Mouse (Mus musculus) heart, adult 2 months (tissue): Measurements from ENCODE around the gene Tnni2. TPM values are rescaled to one million over a fixed set of nuclear protein-coding genes. Genes with fewer than 3 reads are reported as not detected.

ENCODE experiments used
- DNase-seq, 2 experiments: peaks; one replicate each; pipeline ENCODE4 v3.0.0; 2021
- H3K27ac ChIP-seq: fragments of 200-600 bp; 2 replicates; pipeline ENCODE4 v1.8.1; 2022
- H3K27me3 ChIP-seq: fragments of 200-500 bp; 2 replicates; pipeline ENCODE4 v1.6.1; 2012; ENCODE audit warnings: mild to moderate bottlenecking, low read length, inconsistent platforms, mixed read lengths; ENCODE audit not compliant: control insufficient read depth, insufficient read depth
- H3K36me3 ChIP-seq: fragments of 200-500 bp; 2 replicates; pipeline ENCODE4 v1.6.1; 2012; ENCODE audit warnings: low read length, inconsistent platforms; ENCODE audit not compliant: control insufficient read depth, insufficient read depth
- H3K4me1 ChIP-seq: fragments of 200-500 bp; 2 replicates; pipeline ENCODE4 v1.6.1; 2011; ENCODE audit warnings: low read length; ENCODE audit not compliant: control insufficient read depth, insufficient read depth
- H3K4me3 ChIP-seq: fragments of 200-600 bp; 2 replicates; pipeline ENCODE4 v1.8.1; 2022
- H3K79me2 ChIP-seq: fragments of 200-500 bp; replicated peaks from 2 replicates; pipeline ENCODE4 v1.6.1; 2012; ENCODE audit warnings: mild to moderate bottlenecking, inconsistent platforms, low read length, moderate library complexity, mixed read lengths; ENCODE audit not compliant: control insufficient read depth, insufficient read depth
- H3K9ac ChIP-seq: fragments of 200-500 bp; 2 replicates; pipeline ENCODE4 v1.6.1; 2012; ENCODE audit warnings: low read depth, mild to moderate bottlenecking, control low read depth, inconsistent platforms, low read length, mixed read lengths
- CTCF ChIP-seq: fragments of 200-600 bp; IDR thresholded peaks from 2 replicates; pipeline ENCODE4 v1.8.1; 2022; ENCODE audit warnings: antibody characterized with exemption, mild to moderate bottlenecking, moderate library complexity
- EP300 ChIP-seq: fragments of 200-500 bp; IDR thresholded peaks from 2 replicates; pipeline ENCODE4 v1.6.1; 2011; ENCODE audit warnings: low read depth, low read length, control low read depth; ENCODE audit not compliant: insufficient read depth
- POLR2A ChIP-seq: fragments of 200-500 bp; IDR thresholded peaks from 2 replicates; pipeline ENCODE4 v1.6.1; 2011; ENCODE audit warnings: mild to moderate bottlenecking, low read depth, low read length, control low read depth; ENCODE audit not compliant: insufficient read depth
- WGBS: fragments of 180-500 bp; shearing (Covaris S2); methylation state at CpG from one replicate; pipeline ENCODE4 v1.1.7; 2018; 5-methylcytosine and 5-hydroxymethylcytosine counted together
- intact Hi-C: fragments of 180-260 bp; cut with DNase I; formaldehyde crosslinking; loops from one replicate; pipeline ENCODE4 v1.15.1; 2025
- polyA plus RNA-seq: library from polyadenylated mRNA; depleted of rRNA; stranded (reverse); fragments of >200 nt; gene quantifications from 2 replicates; pipeline ENCODE4 v1.2.3, GENCODE M21; 2012
- total RNA-seq, 2 experiments: library from RNA; stranded (reverse); gene quantifications; 2 replicates each; pipeline ENCODE4 v1.2.3; 2021

Tnni2 gene
- total and polyA plus RNA-seq, 3 experiments = 2.7 to 7.5 (median 3.0) TPM

DNA sequence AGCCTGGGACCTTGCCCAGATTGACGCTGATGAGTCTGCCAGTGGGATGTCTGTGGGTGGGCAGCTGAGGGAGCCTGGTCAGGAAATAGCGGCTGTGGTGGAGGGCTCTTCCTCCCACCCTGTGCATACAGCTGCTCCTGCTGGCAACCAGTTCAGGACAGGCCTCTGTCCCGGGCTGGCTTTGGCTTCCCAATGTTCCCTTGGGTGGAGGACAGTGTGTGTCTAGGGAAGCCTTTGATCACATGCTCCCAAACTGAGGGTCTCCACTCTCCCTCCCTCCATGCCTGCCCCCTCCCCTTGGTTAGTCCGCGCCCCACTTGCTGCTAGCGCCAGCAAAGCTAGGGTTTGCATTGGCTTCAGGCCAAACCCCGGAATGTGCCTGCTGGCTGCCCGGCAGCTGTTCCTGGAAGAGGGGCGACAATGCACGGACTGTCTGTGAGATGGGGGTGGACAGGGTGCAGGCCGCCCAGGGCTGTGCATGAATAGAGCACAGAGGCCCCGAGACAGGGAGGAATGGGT lies 11.4 kb upstream of the Tnni2 start:
- Histone ChIP-seq H3K27ac (no peak overlapping the region), H3K79me2 (no peaks in the 10 kb centered on the region), H3K36me3 (no peaks in the 10 kb centered on the region), H3K9ac (no peak overlapping the region), H3K4me1 (peaks cover under 1% of the 10 kb centered on the region; the same call in 1 of the 2 replicates), H3K27me3 (no peaks in the 10 kb centered on the region), H3K4me3 (no peak overlapping the region)
- no peak for DNase-seq
- WGBS = 33% methylated on average over 12 of the region's 12 CpGs
- intact Hi-C loops = loop anchor here (5.0 kb wide), 1 partner anchor 247 kb away; no protein-coding TSS in a partner anchor
- TF ChIP-seq EP300 (no peak), CTCF (no peak), POLR2A (no peak)

DNA sequence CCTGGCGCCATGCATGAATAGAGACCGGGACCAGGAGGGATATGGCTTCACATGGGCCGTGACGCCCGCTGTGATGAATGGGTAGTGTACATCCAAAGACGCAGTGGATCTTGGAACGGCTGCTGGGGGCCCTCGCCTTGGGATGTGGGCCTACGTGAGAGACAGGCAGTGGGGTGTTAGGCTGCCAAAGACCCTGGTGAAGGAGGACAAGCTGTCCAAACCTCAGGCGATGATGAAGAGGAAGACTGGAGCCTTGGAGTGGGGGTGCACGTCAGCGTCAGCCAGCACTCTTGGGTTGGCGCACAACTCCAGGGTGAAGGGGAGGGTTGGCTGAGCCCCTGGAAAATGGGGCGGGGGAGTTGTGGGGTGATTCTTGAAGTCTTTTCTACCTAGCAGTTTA lies 10.5 kb upstream of the Tnni2 start:
- Histone ChIP-seq H3K36me3 (no peaks in the 10 kb centered on the region), H3K9ac (no peak overlapping the region), H3K4me1 (peaks cover 3% of the 10 kb centered on the region), H3K79me2 (no peaks in the 10 kb centered on the region), H3K27me3 (no peaks in the 10 kb centered on the region), H3K27ac (no peak overlapping the region), H3K4me3 (no peak overlapping the region)
- intact Hi-C loops = loop anchor here (5.0 kb wide), 1 partner anchor 246 kb away; no protein-coding TSS in a partner anchor
- no peak for DNase-seq
- TF ChIP-seq POLR2A = no peak
- no peak for TF ChIP-seq CTCF
- TF ChIP-seq EP300 = no peak
- 97% methylated on average over 14 of the region's 14 CpGs for WGBS

DNA sequence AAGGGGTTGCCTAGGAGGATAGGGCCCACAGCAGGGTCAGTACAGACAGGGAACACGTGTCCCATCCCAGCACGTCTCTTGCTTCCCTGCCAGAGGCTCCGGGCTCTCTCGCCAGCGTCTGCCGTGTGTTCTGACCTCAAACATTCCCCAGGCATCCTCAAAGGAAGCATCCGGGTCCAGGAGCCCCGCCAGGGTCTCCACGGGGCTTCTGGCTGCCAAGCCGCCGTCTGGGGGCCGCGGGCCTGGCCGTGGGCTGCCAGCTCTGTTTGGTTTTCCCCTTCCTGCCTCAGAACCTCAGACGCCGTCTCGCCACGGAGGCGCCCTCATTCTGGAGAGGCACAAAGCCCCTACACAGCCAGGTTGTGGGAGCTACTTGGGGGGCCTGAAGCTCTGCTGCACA lies 8.0 kb upstream of the Tnni2 start:
- H3K4me1 ChIP-seq = peaks cover 3% of the 10 kb centered on the region
- H3K36me3 ChIP-seq = no peaks in the 10 kb centered on the region
- no peak overlapping the region for H3K4me3 ChIP-seq
- H3K27me3 ChIP-seq = no peaks in the 10 kb centered on the region
- H3K79me2 ChIP-seq = no peaks in the 10 kb centered on the region
- 27% methylated on average over 19 of the region's 19 CpGs for WGBS
- H3K9ac ChIP-seq = no peak overlapping the region
- H3K27ac ChIP-seq = no peak overlapping the region
- TF ChIP-seq EP300 (no peak), CTCF (no peak), POLR2A (no peak)
- no peak for DNase-seq
- intact Hi-C loops = loop anchor here (5.0 kb wide), 1 partner anchor 244 kb away; no protein-coding TSS in a partner anchor

DNA sequence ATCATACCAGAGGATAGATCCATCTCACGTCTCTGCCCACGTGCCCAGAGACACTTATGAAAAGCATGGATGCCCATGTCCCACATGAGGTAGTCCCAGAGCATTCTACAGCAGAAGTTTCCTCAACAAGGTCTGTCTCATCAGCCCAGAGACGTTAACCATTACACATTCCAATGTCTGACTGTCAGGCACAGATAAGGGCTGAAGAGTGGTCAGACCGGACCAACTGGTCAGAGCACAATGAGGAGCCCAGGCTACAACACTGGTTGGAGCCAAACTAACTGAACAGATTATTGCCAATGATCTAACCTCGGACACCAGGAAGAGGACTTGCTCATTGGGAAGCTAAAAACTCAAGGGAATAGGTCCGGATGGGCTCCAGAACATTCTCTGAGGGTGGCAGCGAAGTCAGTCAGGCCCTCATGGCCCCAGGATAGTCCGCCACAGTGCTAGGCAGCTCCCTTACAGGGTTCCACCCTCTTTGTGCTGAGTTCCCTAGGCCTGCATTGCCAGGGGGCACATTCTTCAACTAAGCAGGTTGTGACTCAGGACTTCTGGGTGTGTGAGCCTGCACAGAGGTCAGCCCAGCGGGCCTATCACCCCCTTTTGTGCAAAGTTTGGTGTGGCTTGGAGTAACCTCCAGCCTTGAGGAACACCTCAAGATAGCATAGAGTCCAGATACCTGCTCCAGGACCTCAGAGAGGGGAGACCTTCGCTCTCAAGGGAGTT lies 7.3 kb upstream of the Tnni2 start, which contains the start of gene Syt8:
Syt8 (plus strand) TSS at position 714 of the 729 bp plus-strand sequence.
- intact Hi-C loops = loop anchor here (5.0 kb wide), 1 partner anchor 243 kb away; no protein-coding TSS in a partner anchor
- no peak for DNase-seq
- no peak for TF ChIP-seq EP300
- no peak for TF ChIP-seq POLR2A
- no peak for TF ChIP-seq CTCF
- 83% methylated on average over 10 of the region's 10 CpGs for WGBS
- Histone ChIP-seq H3K27ac (no peak within 1 kb of the TSS), H3K4me1 (peaks cover 3% of the 10 kb centered on the region), H3K79me2 (no peaks in the 10 kb centered on the region), H3K36me3 (no peaks in the 10 kb centered on the region), H3K27me3 (no peaks in the 10 kb centered on the region), H3K9ac (no peak within 1 kb of the TSS), H3K4me3 (no peak within 1 kb of the TSS)

DNA sequence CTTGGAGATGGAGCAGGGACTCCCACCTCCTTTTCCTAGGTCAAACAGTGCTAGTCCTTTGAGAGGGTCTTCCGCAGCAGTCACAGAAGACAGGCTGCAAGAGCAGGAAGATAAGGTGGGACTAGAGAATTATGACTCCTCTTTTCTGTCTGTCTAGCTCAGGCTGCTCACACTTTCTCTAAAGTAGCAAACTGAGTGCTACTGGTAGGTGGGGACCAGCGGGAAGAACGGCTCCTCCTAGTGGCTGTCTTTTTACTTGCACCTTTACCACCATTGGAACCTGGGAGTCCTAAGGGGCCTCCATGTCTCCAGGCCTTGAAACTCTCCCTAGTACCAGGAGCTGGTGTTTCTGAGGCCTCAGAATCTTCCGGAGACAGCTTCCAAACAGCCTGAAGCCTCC lies 6.1 kb upstream of the Tnni2 start:
- intact Hi-C loops = loop anchor here (1.0 kb wide), 3 partner anchors 75 to 119 kb away; no protein-coding TSS in a partner anchor

DNA sequence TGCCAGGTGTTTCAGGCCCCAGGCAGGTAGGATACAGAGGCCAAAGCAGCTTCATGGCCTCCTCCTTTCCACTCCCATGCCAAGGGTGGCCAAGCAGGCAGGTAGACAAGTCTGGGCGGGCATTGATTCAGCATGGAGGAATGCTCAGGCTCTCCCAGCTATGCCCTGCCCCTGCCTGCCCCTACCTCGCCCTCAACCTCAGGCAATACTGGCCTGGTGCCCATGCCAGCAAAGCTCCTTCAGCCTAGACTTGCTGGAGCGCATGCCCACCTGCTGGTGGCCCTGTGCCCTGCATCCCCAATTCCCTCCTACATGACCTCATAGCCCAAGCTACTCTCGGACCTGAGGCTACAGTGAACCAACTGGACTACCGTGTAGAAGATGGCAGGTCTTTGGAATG lies 4.3 kb upstream of the Tnni2 start:
- H3K27me3 ChIP-seq = no peaks in the 10 kb centered on the region
- no peaks in the 10 kb centered on the region for H3K79me2 ChIP-seq
- no peak overlapping the region for H3K4me3 ChIP-seq
- WGBS = 88% methylated on average over 5 of the region's 5 CpGs
- no peak for DNase-seq
- H3K36me3 ChIP-seq = no peaks in the 10 kb centered on the region
- TF ChIP-seq POLR2A (no peak), EP300 (no peak), CTCF (0 out of 2 replicates have a peak, but pooled peaks have one; percentile 23)
- no peak overlapping the region for H3K9ac ChIP-seq
- intact Hi-C loops = no loop called here
- no peak overlapping the region for H3K27ac ChIP-seq
- H3K4me1 ChIP-seq = peaks cover 5% of the 10 kb centered on the region

More for the DNA sequence above, 6.1 kb upstream of the Tnni2 start:
- no peaks in the 10 kb centered on the region for H3K27me3 ChIP-seq
- DNase-seq = peak; percentile 62
- H3K36me3 ChIP-seq = no peaks in the 10 kb centered on the region
- H3K27ac ChIP-seq = no peak overlapping the region
- 19% methylated on average over 4 of the region's 4 CpGs for WGBS
- H3K4me3 ChIP-seq = no peak overlapping the region
- peak; percentile 95 for TF ChIP-seq CTCF
- TF ChIP-seq EP300 = peak; percentile 83
- no peak for TF ChIP-seq POLR2A
- H3K9ac ChIP-seq = no peak overlapping the region
- H3K4me1 ChIP-seq = peaks cover 3% of the 10 kb centered on the region
- no peaks in the 10 kb centered on the region for H3K79me2 ChIP-seq
